Mouse (Mus musculus) ES-Bruce4 (cell line): ENCODE results near the gene Naa40.

Experiments
- CTCF ChIP-seq: IDR thresholded peaks from one replicate; pipeline ENCODE4 v1.8.1; 2011; ENCODE audit warnings: low read depth, low read length
- EP300 ChIP-seq: IDR thresholded peaks from 2 replicates; pipeline ENCODE4 v1.6.1; 2011; ENCODE audit warnings: low read depth, low read length; ENCODE audit not compliant: insufficient read depth
- POLR2A ChIP-seq: IDR thresholded peaks from one replicate; pipeline ENCODE4 v1.8.1; 2011; ENCODE audit warnings: low read length; ENCODE audit not compliant: insufficient read depth

DNA sequence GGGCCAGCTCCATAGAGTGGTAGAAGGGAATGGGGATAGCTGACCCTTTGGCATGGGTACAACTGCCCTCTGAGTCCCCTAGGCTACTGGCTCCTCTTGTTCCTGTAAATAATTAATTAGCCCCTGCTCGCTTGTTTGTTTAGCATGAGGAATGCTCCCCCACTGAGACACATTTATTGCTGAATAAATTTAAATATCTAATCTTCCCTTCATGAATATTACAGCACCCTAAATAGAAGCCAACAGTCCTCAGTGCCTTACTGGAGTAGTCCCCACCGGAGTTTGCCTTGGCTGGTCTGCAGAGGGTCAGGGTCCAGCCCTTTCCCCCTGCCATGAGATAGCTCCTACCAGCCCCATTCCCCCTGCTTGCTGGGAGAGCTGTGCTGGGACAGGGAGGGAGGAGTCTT is 48.4 kb downstream of the Naa40 start:
- TF ChIP-seq CTCF, result no peak
- TF ChIP-seq POLR2A, result no peak
- no peak for TF ChIP-seq EP300
